Mouse (Mus musculus) MEL (cell line): ENCODE measurements around the gene Slco3a1.

ENCODE experiments used
- CHD1 ChIP-seq: IDR thresholded peaks from 2 replicates; pipeline ENCODE4 v1.6.1; 2012; ENCODE audit warnings: low read depth, mild to moderate bottlenecking, inconsistent platforms, low read length, improper control_type of control experiment
- CTCF ChIP-seq, 3 experiments: IDR thresholded peaks in 2 of 3; conservative IDR thresholded peaks in 1 of 3; 2 replicates each; pipeline ENCODE4 v1.5.1; 2011 to 2012; ENCODE audit warnings: low read length in 3 of 3, low read depth in 2 of 3, mild to moderate bottlenecking in 2 of 3, improper control_type of control experiment in 1 of 3, inconsistent platforms in 1 of 3, mixed read lengths in 1 of 3, moderate library complexity in 1 of 3; ENCODE audit not compliant: control insufficient read depth in 1 of 3, insufficient read depth in 1 of 3, poor library complexity in 1 of 3, severe bottlenecking in 1 of 3
- E2F4 ChIP-seq: IDR thresholded peaks from 2 replicates; pipeline ENCODE4 v1.6.1; 2011; ENCODE audit warnings: low read depth, low read length, improper control_type of control experiment, borderline replicate concordance
- NRF1 ChIP-seq: IDR thresholded peaks from 2 replicates; pipeline ENCODE4 v1.6.1; 2014; ENCODE audit warnings: low read depth, mild to moderate bottlenecking, inconsistent platforms, low read length, improper control_type of control experiment, moderate library complexity; ENCODE audit not compliant: poor library complexity, insufficient read depth, severe bottlenecking

- TF ChIP-seq CHD1: no peak
- TF ChIP-seq CTCF (IDR thresholded peaks at IDR 0.05 in 2 of 3, conservative IDR thresholded peaks at IDR 0.05 in 1 of 3; ENCODE audit: control insufficient read depth in 1 of 3, insufficient read depth in 1 of 3, low read depth in 2 of 3, low read length in 3 of 3, poor library complexity in 1 of 3, severe bottlenecking in 1 of 3): no peak
- no peak for TF ChIP-seq E2F4
- no peak for TF ChIP-seq NRF1
Observed at GRCm38 (mm10) chr7:74320635-74321034, 233.9 kb downstream of the Slco3a1 start.
